22 mouse cellular contexts compared by ENCODE assay signal in genomic region chr11:49093861-49094660, GRCm38 (mm10). TPM values are rescaled to one million over a fixed set of nuclear protein-coding genes. Genes with fewer than 3 reads are reported as not detected.
DNase-seq lines count a peak whose midpoint lies in the region; ATAC-seq lines count a peak whose summit lies in the region.
"Had no signal": no experiment of that assay in that cellular context is flagged by ENCODE, and none has a peak within 500 bp of the region (broad histone marks: within the 10 kb centered on the region; RNA-seq: fewer than 3 reads in every experiment).

No protein-coding gene starts in this region.

- no peak overlapping the region for H3K4me2 ChIP-seq in heart, embryonic 16.5 days (ENCODE audit: low read depth, low read length)
- H3K4me2 ChIP-seq: limb, embryonic 13.5 days; stomach, embryonic 15.5 days had no signal

- ATAC-seq in heart, embryonic 16.5 days (replicated peaks; ENCODE audit: extremely low read depth, insufficient read depth, low FRiP score): no peak
- no peak for ATAC-seq in cerebellum, adult (ENCODE audit: insufficient number of reproducible peaks, low FRiP score, low TSS enrichment)
- ATAC-seq: forebrain, embryonic 14.5 days; hindbrain, embryonic 16.5 days had no signal

- no peaks in the 10 kb centered on the region for H3K9me3 ChIP-seq in heart, embryonic 16.5 days (replicated peaks; ENCODE audit: control insufficient read depth, low read length)
- H3K9me3 ChIP-seq in embryonic facial prominence, embryonic 10.5 days: no peaks in the 10 kb centered on the region
- H3K9me3 ChIP-seq: limb, embryonic 13.5 days; stomach, embryonic 15.5 days had no signal

- H3K27me3 ChIP-seq in heart, embryonic 16.5 days (ENCODE audit: control insufficient read depth, insufficient read depth, low read length): no peaks in the 10 kb centered on the region
- H3K27me3 ChIP-seq in embryonic facial prominence, embryonic 10.5 days (replicated peaks; ENCODE audit: low read depth, poor library complexity, severe bottlenecking): no peaks in the 10 kb centered on the region
- H3K27me3 ChIP-seq: limb, embryonic 13.5 days; stomach, embryonic 15.5 days had no signal

- no peaks in the 10 kb centered on the region for H3K4me1 ChIP-seq in heart, embryonic 16.5 days (ENCODE audit: control insufficient read depth, insufficient read depth, low read length)
- H3K4me1 ChIP-seq in embryonic facial prominence, embryonic 10.5 days: no peaks in the 10 kb centered on the region
- H3K4me1 ChIP-seq: limb, embryonic 13.5 days; stomach, embryonic 15.5 days had no signal

- WGBS in heart, embryonic 16.5 days: 75% methylated on average over 6 of the region's 6 CpGs
- 90% methylated on average over 6 of the region's 6 CpGs for WGBS in embryonic facial prominence, embryonic 10.5 days

- peak overlapping the region; percentile 42; the same call in 1 of the 2 replicates for H3K27ac ChIP-seq in heart, embryonic 16.5 days (ENCODE audit: low read length)
- no peak overlapping the region for H3K27ac ChIP-seq in embryonic facial prominence, embryonic 10.5 days (replicated peaks)
- H3K27ac ChIP-seq: left cerebral cortex, adult 2 months; limb, embryonic 13.5 days; stomach, embryonic 15.5 days had no signal

- H3K36me3 ChIP-seq in heart, embryonic 16.5 days (ENCODE audit: control insufficient read depth, insufficient read depth): no peaks in the 10 kb centered on the region
- H3K36me3 ChIP-seq in embryonic facial prominence, embryonic 10.5 days (replicated peaks): no peaks in the 10 kb centered on the region
- H3K36me3 ChIP-seq: limb, embryonic 13.5 days; stomach, embryonic 15.5 days had no signal

- no peak for DNase-seq in heart, adult 8-10 months (ENCODE audit: low spot score)
- peak; percentile 76 for DNase-seq in T-cell, adult 2 months (ENCODE audit: low spot score)
- peak; percentile 85 for DNase-seq in naive thymus-derived CD4-positive, alpha-beta T cell, adult 2 months (ENCODE audit: low read depth)
- DNase-seq in thymus, postnatal 14 days: peak; percentile 69
- no peak for DNase-seq in embryonic facial prominence, embryonic 10.5 days (ENCODE audit: low spot score)
- DNase-seq in MN1 (ENCODE audit: low spot score): no peak
- DNase-seq: cerebellum, adult 9-11 months; kidney, adult 18-20 months; kidney, postnatal 25 days had no signal

- no peak overlapping the region for H3K9ac ChIP-seq in heart, embryonic 16.5 days (ENCODE audit: low read length)
- H3K9ac ChIP-seq: limb, embryonic 13.5 days; stomach, embryonic 15.5 days had no signal

- H3K4me3 ChIP-seq in heart, embryonic 16.5 days (ENCODE audit: low read length): no peak overlapping the region
- H3K4me3 ChIP-seq in embryonic facial prominence, embryonic 10.5 days: no peak overlapping the region
- H3K4me3 ChIP-seq: left cerebral cortex, adult 2 months; limb, embryonic 13.5 days; stomach, embryonic 15.5 days had no signal

RNA-seq across cellular contexts. Expression of gene Ifi47, which starts 17.7 kb away (rescaled TPM):
- 3.6 and 7.6 TPM in 2 replicates for polyA plus RNA-seq in heart, embryonic 16.5 days (2015; fragmentation: Nextera tagmentation; extraction: Ambion mirVana)
- 1 to 10 TPM; 2.2 to 3.0 (median 2.7) TPM for total RNA-seq in heart, adult 8-10 months (2022)
- 0.18 and 0.19 TPM in 2 replicates for polyA plus RNA-seq in embryonic facial prominence, embryonic 10.5 days (2016; fragmentation: Nextera tagmentation; extraction: Ambion mirVana)
- polyA plus RNA-seq: neural tube, embryonic 14.5 days had no signal

RNA-seq across cellular contexts. Expression of gene Olfr1396, which starts 20.6 kb away (rescaled TPM):
- 0.10 and 0.18 TPM in 2 replicates for polyA plus RNA-seq in heart, embryonic 16.5 days (2015; fragmentation: Nextera tagmentation; extraction: Ambion mirVana)
- 1 to 10 TPM in 3 of 4 experiments, under 1 TPM in 1; 0.72 to 1.3 (median 1.1) TPM for total RNA-seq in heart, adult 8-10 months (2022)
- polyA plus RNA-seq in embryonic facial prominence, embryonic 10.5 days (2016; fragmentation: Nextera tagmentation; extraction: Ambion mirVana): not detected in 2 replicates
- total RNA-seq: gastrocnemius, adult 18-20 months; left cerebral cortex, adult 2 months had no signal
- polyA plus RNA-seq: forebrain, embryonic 14.5 days; hindbrain, embryonic 16.5 days; liver, embryonic 16.5 days; neural tube, embryonic 14.5 days; stomach, embryonic 15.5 days had no signal

RNA-seq across cellular contexts. Expression of gene Tgtp2, which starts 30.1 kb away (rescaled TPM):
- polyA plus RNA-seq in heart, embryonic 16.5 days (2015; fragmentation: Nextera tagmentation; extraction: Ambion mirVana): 3.8 and 8.0 TPM in 2 replicates
- total RNA-seq in heart, adult 8-10 months (2022): 1 to 10 TPM; 2.1 to 3.9 (median 3.1) TPM
- not detected in 2 replicates for polyA plus RNA-seq in embryonic facial prominence, embryonic 10.5 days (2016; fragmentation: Nextera tagmentation; extraction: Ambion mirVana)
- polyA plus RNA-seq: limb, embryonic 13.5 days; neural tube, embryonic 14.5 days had no signal

RNA-seq across cellular contexts. Expression of gene 9930111J21Rik2, which starts 43.0 kb away (rescaled TPM):
- polyA plus RNA-seq in heart, embryonic 16.5 days (2015; fragmentation: Nextera tagmentation; extraction: Ambion mirVana): 0.87 and 1.2 TPM in 2 replicates
- total RNA-seq in heart, adult 8-10 months (2022): 1 to 10 TPM; 4.7 to 6.0 (median 5.6) TPM
- polyA plus RNA-seq in embryonic facial prominence, embryonic 10.5 days (2016; fragmentation: Nextera tagmentation; extraction: Ambion mirVana): 0.16 and 0.20 TPM in 2 replicates

RNA-seq across cellular contexts. Expression of gene Olfr1395, which starts 48.0 kb away (rescaled TPM):
- polyA plus RNA-seq in heart, embryonic 16.5 days (2015; fragmentation: Nextera tagmentation; extraction: Ambion mirVana): not detected in 2 replicates
- not detected for total RNA-seq in heart, adult 8-10 months (2022)
- polyA plus RNA-seq in embryonic facial prominence, embryonic 10.5 days (2016; fragmentation: Nextera tagmentation; extraction: Ambion mirVana): not detected in 2 replicates
- total RNA-seq: adrenal gland, postnatal 4 days; gastrocnemius, adult 18-20 months; heart, postnatal 25 days; left cerebral cortex, adult 2 months had no signal
- polyA plus RNA-seq: forebrain, embryonic 14.5 days; hindbrain, embryonic 16.5 days; limb, embryonic 13.5 days; liver, embryonic 16.5 days; neural tube, embryonic 14.5 days; stomach, embryonic 15.5 days; urinary bladder, adult 2 months had no signal

Comparison
In these comparisons a context has a peak if more than half of its experiments do, and no peak if none do; other contexts are left out.
1. DNase-seq: peak in T-cell, adult 2 months (single experiment), naive thymus-derived CD4-positive, alpha-beta T cell, adult 2 months (single experiment) and thymus, postnatal 14 days (single experiment); none in heart, adult 8-10 months (single experiment), embryonic facial prominence, embryonic 10.5 days (single experiment) and MN1 (single experiment).